Mouse (Mus musculus) spleen, adult 2 months (tissue): Measurements from ENCODE around the gene Kcnj5.

ENCODE experiments used
- CTCF ChIP-seq: fragments of 200-500 bp; IDR thresholded peaks from 2 replicates; pipeline ENCODE4 v1.5.1; 2011; ENCODE audit warnings: mild to moderate bottlenecking, inconsistent platforms; ENCODE audit not compliant: insufficient read depth, insufficient read length, insufficient replicate concordance; ENCODE audit errors: extremely low read depth
- POLR2A ChIP-seq: fragments of 200-500 bp; IDR thresholded peaks from 2 replicates; pipeline ENCODE4 v1.6.1; 2011; ENCODE audit warnings: low read depth, low read length, inconsistent platforms

- TF ChIP-seq POLR2A (no peak), CTCF (no peak)
Measured at GRCm38 (mm10) chr9:32369388-32369787, 25.2 kb upstream of the Kcnj5 start.
